Mouse (Mus musculus) embryonic facial prominence, embryonic 11.5 days (tissue): Measurements from ENCODE around the gene Epha5. TPM values are rescaled to one million over a fixed set of nuclear protein-coding genes. Genes with fewer than 3 reads are reported as not detected.

Experiments used
- ATAC-seq: fragments of 200-750 bp; cut with Nextera tagmentation; replicated peaks from 2 replicates; pipeline ENCODE4 v1.8.0; 2017; ENCODE audit warnings: low read depth; ENCODE audit not compliant: insufficient number of reproducible peaks, low FRiP score, low TSS enrichment
- DNase-seq: peaks from one replicate; pipeline ENCODE4 v3.0.0-alpha.2; 2015; ENCODE audit warnings: low spot score
- H3K27ac ChIP-seq: fragments of 300-500 bp; sonication (generic); replicated peaks from 2 replicates; pipeline ENCODE4 v1.5.1; 2014; ENCODE audit warnings: mild to moderate bottlenecking, low read depth, low read length, control low read depth
- H3K27me3 ChIP-seq: fragments of 300-500 bp; sonication (generic); 2 replicates; pipeline ENCODE4 v1.6.1; 2014; ENCODE audit warnings: mild to moderate bottlenecking, low read length, moderate library complexity, mixed read lengths; ENCODE audit not compliant: control insufficient read depth, insufficient read depth
- H3K36me3 ChIP-seq: fragments of 300-500 bp; sonication (generic); replicated peaks from 2 replicates; pipeline ENCODE4 v1.6.1; 2014; ENCODE audit warnings: low read depth, mild to moderate bottlenecking, low read length, moderate library complexity, mixed read lengths; ENCODE audit not compliant: control insufficient read depth, insufficient read depth
- H3K4me1 ChIP-seq: fragments of 300-500 bp; sonication (generic); 2 replicates; pipeline ENCODE4 v1.6.1; 2014; ENCODE audit warnings: low read length, mixed read lengths; ENCODE audit not compliant: control insufficient read depth, insufficient read depth
- H3K4me2 ChIP-seq: fragments of 300-500 bp; sonication (generic); 2 replicates; pipeline ENCODE4 v1.6.1; 2014; ENCODE audit warnings: low read depth, mild to moderate bottlenecking, control low read depth, low read length, moderate library complexity
- H3K4me3 ChIP-seq: fragments of 300-500 bp; sonication (generic); 2 replicates; pipeline ENCODE4 v1.5.1; 2014; ENCODE audit warnings: low read depth, low read length, control low read depth
- H3K9ac ChIP-seq: fragments of 300-500 bp; sonication (generic); replicated peaks from 2 replicates; pipeline ENCODE4 v1.6.1; 2014; ENCODE audit warnings: mild to moderate bottlenecking, control low read depth, low read length
- H3K9me3 ChIP-seq: fragments of 300-500 bp; sonication (generic); replicated peaks from 2 replicates; pipeline ENCODE4 v1.6.1; 2016; ENCODE audit warnings: mild to moderate bottlenecking, low read length, inconsistent platforms, mixed read lengths; ENCODE audit not compliant: control insufficient read depth
- WGBS: fragments of 180-500 bp; shearing (Covaris S2); extraction: QIAGEN DNeasy Blood & Tissue Kit; methylation state at CpG from one replicate; pipeline ENCODE4 v1.1.7; 2014; 5-methylcytosine and 5-hydroxymethylcytosine counted together
- polyA plus RNA-seq: library from polyadenylated mRNA; unstranded; fragments of >200 nt; fragmentation: Nextera tagmentation; extraction: Ambion mirVana; gene quantifications from 2 replicates; pipeline ENCODE4 v1.2.1, GENCODE M21; 2014

The Epha5 gene
- polyA plus RNA-seq, 1 experiment from 2014 or later = 3.1 TPM

GRCm38 (mm10) chr5:84334481-84334880 is 82.7 kb downstream of the Epha5 start:
- no peak for DNase-seq
- Histone ChIP-seq H3K4me3 (no peak overlapping the region), H3K27ac (no peak overlapping the region), H3K27me3 (no peaks in the 10 kb centered on the region), H3K4me1 (no peaks in the 10 kb centered on the region), H3K36me3 (no peaks in the 10 kb centered on the region), H3K9me3 (no peaks in the 10 kb centered on the region), H3K4me2 (no peak overlapping the region), H3K9ac (no peak overlapping the region)
- WGBS = 70% methylated on average over 6 of the region's 6 CpGs
- ATAC-seq = no peak

- no peak for DNase-seq
- Histone ChIP-seq H3K9ac (no peak overlapping the region), H3K27ac (no peak overlapping the region), H3K4me2 (no peak overlapping the region), H3K4me1 (no peaks in the 10 kb centered on the region), H3K4me3 (no peak overlapping the region), H3K36me3 (no peaks in the 10 kb centered on the region), H3K9me3 (no peaks in the 10 kb centered on the region), H3K27me3 (no peaks in the 10 kb centered on the region)
- ATAC-seq = no peak
- WGBS = 78% methylated on average over 1 of the region's 1 CpGs
These were observed 85.6 kb downstream of the Epha5 start for GRCm38 (mm10) chr5:84331631-84332030.

- H3K4me2 ChIP-seq = no peak overlapping the region
- no peak for DNase-seq
- H3K9me3 ChIP-seq = no peaks in the 10 kb centered on the region
These were observed 96.6 kb downstream of the Epha5 start for GRCm38 (mm10) chr5:84320553-84320952.

GRCm38 (mm10) chr5:84320138-84320537 is 97.0 kb downstream of the Epha5 start:
- no peaks in the 10 kb centered on the region for H3K4me1 ChIP-seq
- H3K36me3 ChIP-seq = no peaks in the 10 kb centered on the region
- H3K9ac ChIP-seq = no peak overlapping the region
- no peak for ATAC-seq
- no peaks in the 10 kb centered on the region for H3K27me3 ChIP-seq
- no peak overlapping the region for H3K4me2 ChIP-seq
- no peak overlapping the region for H3K4me3 ChIP-seq
- no peak overlapping the region for H3K27ac ChIP-seq
- WGBS = 48% methylated on average over 4 of the region's 4 CpGs
- no peaks in the 10 kb centered on the region for H3K9me3 ChIP-seq
- no peak for DNase-seq

More at GRCm38 (mm10) chr5:84320553-84320952, 96.6 kb downstream of the Epha5 start:
- no peaks in the 10 kb centered on the region for H3K4me1 ChIP-seq
- 77% methylated on average over 1 of the region's 1 CpGs for WGBS
- ATAC-seq = no peak
- no peaks in the 10 kb centered on the region for H3K36me3 ChIP-seq
- H3K27me3 ChIP-seq = no peaks in the 10 kb centered on the region
- no peak overlapping the region for H3K4me3 ChIP-seq
- no peak overlapping the region for H3K9ac ChIP-seq
- no peak overlapping the region for H3K27ac ChIP-seq

- Histone ChIP-seq H3K27ac (no peak overlapping the region), H3K4me3 (no peak overlapping the region), H3K9me3 (no peaks in the 10 kb centered on the region), H3K36me3 (no peaks in the 10 kb centered on the region), H3K9ac (no peak overlapping the region), H3K4me1 (no peaks in the 10 kb centered on the region), H3K4me2 (no peak overlapping the region), H3K27me3 (no peaks in the 10 kb centered on the region)
- ATAC-seq (no peak), DNase-seq (no peak)
- WGBS = 45% methylated on average over 8 of the region's 8 CpGs
These were observed 98.3 kb downstream of the Epha5 start for GRCm38 (mm10) chr5:84318814-84319340.

- ATAC-seq (no peak), DNase-seq (no peak)
- Histone ChIP-seq H3K27ac (no peak overlapping the region), H3K27me3 (no peaks in the 10 kb centered on the region), H3K9me3 (no peaks in the 10 kb centered on the region), H3K4me3 (no peak overlapping the region), H3K4me2 (no peak overlapping the region), H3K36me3 (no peaks in the 10 kb centered on the region), H3K4me1 (no peaks in the 10 kb centered on the region), H3K9ac (no peak overlapping the region)
- WGBS = 82% methylated on average over 4 of the region's 4 CpGs
These were observed 99.3 kb downstream of the Epha5 start for GRCm38 (mm10) chr5:84317839-84318238.

GRCm38 (mm10) chr5:84313619-84314018 is 103.6 kb downstream of the Epha5 start:
- H3K27me3 ChIP-seq = no peaks in the 10 kb centered on the region
- H3K4me1 ChIP-seq = no peaks in the 10 kb centered on the region
- WGBS = 90% methylated on average over 4 of the region's 4 CpGs
- H3K9ac ChIP-seq = no peak overlapping the region
- H3K27ac ChIP-seq = no peak overlapping the region
- H3K4me3 ChIP-seq = no peak overlapping the region
- no peak for ATAC-seq
- no peak for DNase-seq
- H3K36me3 ChIP-seq = no peaks in the 10 kb centered on the region
- H3K4me2 ChIP-seq = no peak overlapping the region
- H3K9me3 ChIP-seq = no peaks in the 10 kb centered on the region

- no peaks in the 10 kb centered on the region for H3K36me3 ChIP-seq
- H3K9ac ChIP-seq = no peak overlapping the region
- no peaks in the 10 kb centered on the region for H3K4me1 ChIP-seq
- ATAC-seq = no peak; the same call in 1 of the 2 replicates
- 32% methylated on average over 8 of the region's 8 CpGs for WGBS
- no peak overlapping the region for H3K4me3 ChIP-seq
- no peak for DNase-seq
- no peaks in the 10 kb centered on the region for H3K9me3 ChIP-seq
- no peaks in the 10 kb centered on the region for H3K27me3 ChIP-seq
- no peak overlapping the region for H3K27ac ChIP-seq
- H3K4me2 ChIP-seq = no peak overlapping the region
These were observed 118.1 kb downstream of the Epha5 start for GRCm38 (mm10) chr5:84298878-84299736.
